Mouse (Mus musculus): ENCODE data around the gene Hjurp.

GRCm38 (mm10) chr1:88260604-88261377 lies 16.6 kb downstream of the Hjurp start:
- TF ChIP-seq POLR2A (IDR thresholded peaks at IDR 0.05; ENCODE audit: control insufficient read depth, low read depth, low read length): no peak
- no peak for TF ChIP-seq CTCF (IDR thresholded peaks at IDR 0.05; ENCODE audit: control insufficient read depth, insufficient read depth, insufficient replicate concordance, low read depth, low read length)
